Mouse (Mus musculus): Measurements from ENCODE around the gene Zbtb17. TPM values are rescaled to one million over a fixed set of nuclear protein-coding genes. Genes with fewer than 3 reads are reported as not detected.
A peak's percentile ranks its signal among the peaks of the same experiment; 100 is the strongest.

Gene Zbtb17
- total RNA-seq, 2 experiments from 2014 or later = 16.1 to 17.3 TPM

DNA sequence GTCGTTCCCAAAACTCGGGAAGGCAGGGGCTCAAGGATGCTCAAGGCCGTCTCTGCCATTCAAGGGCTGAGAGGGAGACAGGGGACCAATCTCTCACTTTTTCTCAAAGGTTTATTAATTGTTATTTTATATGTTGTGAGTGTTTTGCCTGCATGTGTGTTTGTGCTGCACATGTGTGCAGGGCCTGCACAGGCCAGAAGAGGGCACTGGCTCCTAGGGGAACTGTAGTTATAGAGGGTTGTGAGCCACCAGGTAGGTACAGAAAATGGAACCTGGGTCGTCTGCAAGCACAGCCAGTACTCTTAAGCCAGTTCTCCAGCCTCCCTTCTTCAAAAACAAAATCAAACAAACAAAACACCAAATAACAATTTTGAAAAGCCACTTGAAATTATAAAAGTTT is 44.2 kb downstream of the Zbtb17 start:
- DNase-seq = no peak

DNA sequence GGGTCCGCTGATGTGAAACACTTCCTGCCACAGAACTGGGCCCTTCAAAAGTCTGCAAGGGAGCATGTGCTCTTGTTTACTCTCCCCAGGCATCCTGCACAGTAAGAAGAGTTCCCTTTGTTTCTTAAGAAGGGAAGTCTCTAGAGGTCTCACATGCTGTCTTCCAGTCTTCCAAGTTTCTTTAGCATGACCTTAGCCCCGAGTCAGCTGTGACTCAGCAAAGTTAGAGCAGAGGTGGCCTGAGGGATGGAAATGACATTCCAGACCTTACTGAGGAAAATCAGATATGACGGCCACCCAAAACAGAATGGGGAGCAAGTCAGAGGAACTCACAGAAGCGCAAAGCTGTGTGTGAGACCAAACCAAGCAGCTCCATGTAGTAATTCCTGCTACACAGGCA is 56.2 kb downstream of the Zbtb17 start:
- no peak for DNase-seq

DNA sequence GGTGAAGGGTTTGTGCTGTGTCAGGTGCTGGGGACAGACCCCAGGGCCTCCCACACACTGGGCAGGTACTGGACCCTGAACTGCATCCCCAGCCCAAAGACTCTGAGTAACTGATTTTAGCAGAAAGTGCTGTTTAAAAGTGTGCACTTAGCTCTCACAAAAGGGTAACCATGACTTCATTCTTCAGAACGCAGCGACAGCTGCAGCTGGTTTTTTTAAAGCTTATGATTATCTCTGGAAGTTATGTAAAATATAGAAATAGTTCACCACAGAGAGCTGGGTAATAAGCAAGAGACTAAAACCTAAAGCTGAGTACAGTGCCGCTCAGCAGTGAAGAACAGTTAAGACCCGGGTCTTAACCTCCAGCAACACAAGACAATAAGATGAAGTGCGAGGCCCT is 56.6 kb downstream of the Zbtb17 start:
- DNase-seq = no peak

DNA sequence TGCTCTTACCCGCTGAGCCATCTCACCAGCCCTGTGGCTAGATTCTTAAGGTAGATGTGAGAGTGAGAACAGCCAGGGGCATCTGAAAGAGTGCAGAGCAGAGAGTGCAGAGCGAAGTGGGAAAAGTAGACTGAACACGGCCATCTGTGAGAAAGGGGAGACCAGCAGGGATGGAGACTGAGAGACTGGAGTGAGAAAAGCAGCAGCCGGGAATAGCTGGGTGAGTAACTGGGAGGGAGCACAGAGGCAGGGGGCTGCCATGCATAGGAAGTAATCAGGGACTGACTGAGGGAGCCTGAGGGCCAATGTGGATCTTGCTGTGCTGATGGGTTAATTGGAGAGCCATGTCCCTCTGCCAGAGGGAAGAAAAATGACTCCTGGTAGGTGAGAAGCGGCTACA is 58.3 kb downstream of the Zbtb17 start:
- DNase-seq = no peak

DNA sequence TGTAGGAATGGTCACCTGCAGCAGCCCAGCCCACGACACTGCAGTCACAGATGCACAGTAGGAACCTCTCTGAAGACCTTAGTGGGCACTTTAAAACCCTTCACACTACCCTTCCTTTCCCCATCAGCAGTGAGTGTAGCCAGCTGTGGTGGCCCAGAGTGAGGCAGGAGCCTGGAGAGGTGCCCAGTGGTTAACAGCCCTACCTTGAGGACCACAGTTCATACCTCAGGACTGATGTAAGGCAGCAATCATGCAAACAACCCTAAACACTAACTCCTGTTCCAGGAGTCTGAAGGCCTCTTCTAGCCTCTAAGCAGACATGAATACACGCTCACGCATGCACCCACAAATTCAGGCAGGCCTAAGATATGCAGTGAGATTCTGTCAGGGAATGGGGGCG is 60.0 kb downstream of the Zbtb17 start:
- no peak for DNase-seq

DNA sequence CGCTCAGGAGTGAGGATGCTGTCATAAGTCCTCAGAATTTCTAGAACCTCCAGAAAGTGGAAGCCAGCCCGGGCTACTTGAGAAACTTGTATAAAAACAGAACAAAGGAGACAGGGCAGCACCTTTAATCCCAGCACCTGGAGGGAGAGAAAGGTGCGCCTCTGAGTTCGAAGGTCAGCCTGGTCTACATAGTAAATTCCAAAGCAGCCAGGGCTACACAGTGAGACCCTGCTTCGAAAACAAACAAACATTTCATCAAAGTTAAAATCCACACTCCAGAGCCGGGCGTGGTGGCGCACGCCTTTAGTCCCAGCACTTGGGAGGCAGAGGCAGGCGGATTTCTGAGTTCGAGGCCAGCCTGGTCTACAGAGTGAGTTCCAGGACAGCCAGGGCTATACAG is 61.4 kb downstream of the Zbtb17 start:
- no peak for DNase-seq

DNA sequence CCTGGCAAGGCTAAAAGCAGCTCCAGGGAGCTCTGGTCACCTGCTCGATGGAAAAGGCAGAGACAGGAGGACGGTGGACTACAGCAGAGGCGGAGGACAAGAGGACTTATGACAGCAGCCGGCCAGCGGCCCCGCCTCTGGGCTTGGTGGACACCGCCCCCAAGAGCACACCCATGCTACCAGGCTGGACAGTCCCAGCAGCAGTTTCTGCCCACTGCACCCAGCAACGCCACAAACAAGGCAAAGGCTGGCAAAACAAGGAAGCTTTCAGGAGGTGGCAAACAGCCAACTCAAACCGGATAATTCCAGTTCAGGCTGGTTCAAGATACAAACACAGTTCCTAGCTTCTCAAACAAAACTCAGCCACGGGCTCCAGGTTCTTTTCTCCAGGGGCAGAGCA is 61.9 kb downstream of the Zbtb17 start:
- DNase-seq = peak; percentile 61

DNA sequence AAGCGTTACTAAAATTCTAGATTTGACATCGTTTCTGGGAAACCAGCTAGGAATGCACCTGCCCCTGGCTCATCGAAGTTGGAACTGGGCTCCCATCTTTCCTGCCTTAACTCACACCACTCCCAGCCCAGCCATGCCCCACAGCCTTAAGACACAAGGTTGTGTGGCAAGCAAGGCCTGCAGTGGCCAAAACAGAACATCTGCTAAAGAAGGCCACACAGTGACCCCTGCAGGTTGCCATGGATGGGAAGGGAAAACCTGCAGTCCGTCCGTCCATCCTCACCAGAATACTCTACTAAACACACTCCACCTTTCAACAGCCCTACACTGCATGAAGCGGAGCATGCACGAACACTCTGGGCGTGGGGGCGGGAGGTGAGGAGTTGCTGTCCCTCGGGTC is 62.4 kb downstream of the Zbtb17 start:
- peak; percentile 45 for DNase-seq

DNA sequence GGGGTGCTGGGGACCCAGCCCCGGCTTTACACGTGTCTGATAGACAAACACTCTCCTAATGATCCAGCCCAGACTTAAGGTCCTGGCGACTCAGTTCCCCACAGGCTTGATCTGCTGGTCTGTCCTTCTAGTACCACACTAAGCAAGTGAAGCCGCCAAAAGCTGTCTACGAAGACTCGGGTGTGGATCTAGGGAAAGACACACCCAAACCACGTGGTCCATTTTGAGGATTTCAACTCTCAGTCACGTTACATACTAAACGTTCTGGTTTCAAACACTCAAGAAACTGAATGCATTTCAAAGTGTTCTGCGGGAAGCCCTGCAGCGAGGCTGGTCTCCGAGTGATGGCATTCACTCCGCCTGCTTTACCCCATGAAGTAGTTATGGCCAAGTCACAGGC is 66.0 kb downstream of the Zbtb17 start:
- no peak for DNase-seq

DNA sequence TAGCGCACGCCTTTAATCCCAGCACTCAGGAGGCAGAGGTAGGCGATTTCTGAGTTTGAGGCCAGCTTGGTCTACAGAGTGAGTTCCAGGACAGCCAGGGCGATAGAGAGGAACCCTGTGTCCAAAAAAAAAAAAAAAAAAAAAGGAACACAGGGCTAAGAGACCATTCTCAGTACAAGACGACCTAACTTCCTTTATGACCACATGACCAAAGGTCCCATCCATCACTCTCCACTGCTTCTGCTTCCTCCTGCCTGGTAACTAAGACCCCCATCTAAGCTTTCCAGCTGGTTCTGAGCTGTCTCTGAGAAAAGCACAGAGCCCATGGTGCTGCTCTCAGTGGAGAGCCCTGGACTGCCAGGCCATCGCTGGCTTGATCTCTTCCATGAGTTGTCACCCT is 67.7 kb downstream of the Zbtb17 start:
- DNase-seq = no peak

DNA sequence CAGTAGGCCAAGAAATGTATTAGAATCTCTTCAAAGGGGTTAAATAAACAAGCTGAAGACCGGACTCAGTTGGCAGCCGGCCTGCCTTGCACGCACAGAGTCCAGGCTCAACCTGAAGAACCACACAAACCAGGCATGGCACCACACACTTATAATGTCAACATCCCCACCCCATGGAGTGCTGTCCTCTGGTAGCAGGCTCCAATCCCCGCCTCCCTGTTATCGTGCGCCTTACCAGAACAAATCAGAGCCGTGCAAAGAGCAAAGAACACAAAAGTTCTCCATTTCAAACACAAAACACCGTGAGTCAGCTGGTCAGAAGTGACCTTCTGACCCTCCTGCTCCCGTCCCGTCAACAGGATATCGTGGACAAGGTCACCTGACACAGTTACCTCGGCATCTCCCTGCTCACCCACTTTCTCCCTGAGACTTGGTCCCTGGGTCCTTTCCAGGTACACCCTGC is 69.8 kb downstream of the Zbtb17 start:
- no peak for DNase-seq

Other genes starting within 250 kb of the Zbtb17 start
- under 1 TPM; 0.70 to 0.89 TPM for gene Rsg1, start 230.7 kb upstream of the Zbtb17 start, total RNA-seq (2021)
- 1 to 10 TPM; 2.6 to 3.2 TPM for gene Arhgef19, start 205.2 kb upstream of the Zbtb17 start, total RNA-seq (2021)
- gene Epha2, start 143.4 kb upstream of the Zbtb17 start, total RNA-seq (2021) = 1 to 10 TPM; 3.9 to 5.9 TPM
- gene Fam131c, start 76.4 kb upstream of the Zbtb17 start, total RNA-seq (2021) = under 1 TPM in 1 of 2 experiments, not detected in 1; 0.16 TPM
- gene Clcnka, start 45.9 kb upstream of the Zbtb17 start, total RNA-seq (2021) = 1 to 10 TPM; 1.2 to 1.3 TPM
- under 1 TPM; 0.09 to 0.45 TPM for gene Clcnkb, start 28.6 kb upstream of the Zbtb17 start, total RNA-seq (2021)
- gene Hspb7, start 23.9 kb upstream of the Zbtb17 start, total RNA-seq (2021) = 100 to 1,000 TPM; 200 to 208 TPM
- not detected for gene Srarp, start 8.5 kb upstream of the Zbtb17 start, total RNA-seq (2021)
- gene Spen, start 93.9 kb downstream of the Zbtb17 start, total RNA-seq (2021) = 10 to 100 TPM; 23.4 to 30.9 TPM
- gene Fblim1, start 161.4 kb downstream of the Zbtb17 start, total RNA-seq (2021) = 1 to 10 TPM; 3.8 to 6.6 TPM
- 1 to 10 TPM; 1.7 to 2.2 TPM for gene Tmem82, start 174.0 kb downstream of the Zbtb17 start, total RNA-seq (2021)
- gene Slc25a34, start 179.2 kb downstream of the Zbtb17 start, total RNA-seq (2021) = 10 to 100 TPM; 10.5 to 12.8 TPM
- 10 to 100 TPM; 26.8 to 29.3 TPM for gene Plekhm2, start 220.2 kb downstream of the Zbtb17 start, total RNA-seq (2021)
- 1 to 10 TPM; 2.8 to 5.5 TPM for gene Rsc1a1, start 240.9 kb downstream of the Zbtb17 start, total RNA-seq (2021)

Measured in gastrocnemius, postnatal 10 days (tissue).